Mouse (Mus musculus): ENCODE data around the gene Ints7. TPM values are rescaled to one million over a fixed set of nuclear protein-coding genes. Genes with fewer than 3 reads are reported as not detected.

Gene Ints7
- polyA plus RNA-seq, 2 experiments = 39.9 to 61.8 TPM

DNA sequence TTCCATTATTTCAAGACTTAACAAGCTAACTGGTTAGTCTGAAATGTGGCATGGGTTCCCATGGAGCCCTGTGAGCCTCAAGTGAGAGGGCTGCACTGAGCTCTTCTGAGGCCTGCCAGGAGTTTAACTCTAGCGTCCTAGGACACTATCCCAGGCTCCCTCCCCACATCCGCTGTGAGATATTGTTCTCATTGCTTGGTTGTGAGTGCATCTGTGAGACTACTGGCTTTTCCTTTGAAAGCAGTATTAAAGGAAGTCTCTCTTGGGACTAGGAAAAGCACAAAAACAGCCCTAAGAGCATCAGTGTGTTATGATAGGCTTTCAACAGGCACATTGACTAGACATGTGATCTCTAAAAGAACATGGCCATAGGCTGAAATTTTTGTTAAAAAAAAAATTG, 40.5 kb upstream of the Ints7 start:
- no peak overlapping the region for H3K4me3 ChIP-seq (replicated peaks; ENCODE audit: low read length)
- WGBS = 56% methylated on average over 2 of the region's 2 CpGs
- no peak for TF ChIP-seq POLR2A (IDR thresholded peaks at IDR 0.05; ENCODE audit: borderline replicate concordance, extremely low read depth, insufficient read depth, insufficient read length)
- peaks cover 24% of the 10 kb centered on the region for H3K36me3 ChIP-seq (ENCODE audit: control insufficient read depth, insufficient read depth, low read length)
- DNase-seq (ENCODE audit: low spot score) = no peak
- H3K9me3 ChIP-seq (ENCODE audit: control insufficient read depth, low read length) = no peaks in the 10 kb centered on the region
- H3K27ac ChIP-seq (replicated peaks; ENCODE audit: low read depth, low read length) = no peak overlapping the region
- no peak overlapping the region for H3K9ac ChIP-seq (ENCODE audit: low read depth, low read length, severe bottlenecking)
- no peaks in the 10 kb centered on the region for H3K4me1 ChIP-seq (ENCODE audit: control insufficient read depth, insufficient read depth, low read length)
- H3K4me2 ChIP-seq (replicated peaks; ENCODE audit: low read depth, low read length, severe bottlenecking) = no peak overlapping the region
- no peak for ATAC-seq (ENCODE audit: low FRiP score, low read depth)
- H3K27me3 ChIP-seq (ENCODE audit: control insufficient read depth, insufficient read depth, low read length) = no peaks in the 10 kb centered on the region

- Histone ChIP-seq H3K4me1 (ENCODE audit: control insufficient read depth, insufficient read depth, low read length) (no peaks in the 10 kb centered on the region), H3K9ac (ENCODE audit: low read depth, low read length, severe bottlenecking) (no peak overlapping the region), H3K9me3 (ENCODE audit: control insufficient read depth, low read length) (no peaks in the 10 kb centered on the region), H3K27me3 (ENCODE audit: control insufficient read depth, insufficient read depth, low read length) (no peaks in the 10 kb centered on the region), H3K4me3 (replicated peaks; ENCODE audit: low read length) (no peak overlapping the region), H3K27ac (replicated peaks; ENCODE audit: low read depth, low read length) (no peak overlapping the region), H3K4me2 (replicated peaks; ENCODE audit: low read depth, low read length, severe bottlenecking) (no peak overlapping the region), H3K36me3 (ENCODE audit: control insufficient read depth, insufficient read depth, low read length) (peaks cover 55% of the 10 kb centered on the region)
- DNase-seq (ENCODE audit: low spot score) = no peak
- WGBS = 77% methylated on average over 2 of the region's 2 CpGs
- ATAC-seq (ENCODE audit: low FRiP score, low read depth) = no peak
- TF ChIP-seq POLR2A (IDR thresholded peaks at IDR 0.05; ENCODE audit: borderline replicate concordance, extremely low read depth, insufficient read depth, insufficient read length) = no peak
These were observed 35.1 kb upstream of the Ints7 start for GRCm38 (mm10) chr1:191540300-191540699.

DNA sequence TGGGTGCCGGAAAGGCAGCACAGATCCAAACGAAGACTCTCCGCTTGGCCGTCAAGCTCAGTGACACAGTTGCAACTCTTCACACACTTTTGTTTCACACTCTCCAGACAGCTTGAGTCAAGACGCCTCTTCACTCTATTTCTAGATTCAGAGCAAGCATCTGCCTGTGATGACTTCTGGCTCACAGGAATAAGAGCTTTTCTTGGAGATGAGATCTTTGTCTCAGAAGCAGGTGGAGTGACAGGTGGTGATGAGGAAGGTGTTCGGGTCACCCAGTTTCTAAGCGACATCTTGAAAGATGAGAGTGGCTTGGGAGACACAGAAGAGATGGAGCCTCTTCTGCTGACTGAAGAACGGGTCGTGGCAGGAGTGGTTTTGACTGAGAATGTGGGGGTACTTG, 34.4 kb upstream of the Ints7 start:
- no peaks in the 10 kb centered on the region for H3K9me3 ChIP-seq (ENCODE audit: control insufficient read depth, low read length)
- DNase-seq (ENCODE audit: low spot score) (no peak), ATAC-seq (ENCODE audit: low FRiP score, low read depth) (no peak)
- 87% methylated on average over 9 of the region's 9 CpGs for WGBS
- H3K4me3 ChIP-seq (replicated peaks; ENCODE audit: low read length) = no peak overlapping the region
- H3K27me3 ChIP-seq (ENCODE audit: control insufficient read depth, insufficient read depth, low read length) = no peaks in the 10 kb centered on the region
- H3K9ac ChIP-seq (ENCODE audit: low read depth, low read length, severe bottlenecking) = no peak overlapping the region
- no peak for TF ChIP-seq POLR2A (IDR thresholded peaks at IDR 0.05; ENCODE audit: borderline replicate concordance, extremely low read depth, insufficient read depth, insufficient read length)
- no peak overlapping the region for H3K27ac ChIP-seq (replicated peaks; ENCODE audit: low read depth, low read length)
- H3K36me3 ChIP-seq (ENCODE audit: control insufficient read depth, insufficient read depth, low read length) = peaks cover 58% of the 10 kb centered on the region
- no peaks in the 10 kb centered on the region for H3K4me1 ChIP-seq (ENCODE audit: control insufficient read depth, insufficient read depth, low read length)
- H3K4me2 ChIP-seq (replicated peaks; ENCODE audit: low read depth, low read length, severe bottlenecking) = no peak overlapping the region

- no peak for ATAC-seq (ENCODE audit: low FRiP score, low read depth)
- H3K27me3 ChIP-seq (ENCODE audit: control insufficient read depth, insufficient read depth, low read length) = no peaks in the 10 kb centered on the region
- H3K4me2 ChIP-seq (replicated peaks; ENCODE audit: low read depth, low read length, severe bottlenecking) = no peak overlapping the region
- H3K36me3 ChIP-seq (ENCODE audit: control insufficient read depth, insufficient read depth, low read length) = peaks cover 59% of the 10 kb centered on the region
- no peak overlapping the region for H3K4me3 ChIP-seq (replicated peaks; ENCODE audit: low read length)
- WGBS = 80% methylated on average over 4 of the region's 4 CpGs
- no peak for DNase-seq (ENCODE audit: low spot score)
- H3K4me1 ChIP-seq (ENCODE audit: control insufficient read depth, insufficient read depth, low read length) = no peaks in the 10 kb centered on the region
- TF ChIP-seq POLR2A (IDR thresholded peaks at IDR 0.05; ENCODE audit: borderline replicate concordance, extremely low read depth, insufficient read depth, insufficient read length) = no peak
- no peaks in the 10 kb centered on the region for H3K9me3 ChIP-seq (ENCODE audit: control insufficient read depth, low read length)
- H3K9ac ChIP-seq (ENCODE audit: low read depth, low read length, severe bottlenecking) = no peak overlapping the region
- no peak overlapping the region for H3K27ac ChIP-seq (replicated peaks; ENCODE audit: low read depth, low read length)
These were observed 33.8 kb upstream of the Ints7 start for GRCm38 (mm10) chr1:191541619-191542018.

GRCm38 (mm10) chr1:191543747-191544146, 31.7 kb upstream of the Ints7 start:
- 91% methylated on average over 3 of the region's 3 CpGs for WGBS
- no peak for ATAC-seq (ENCODE audit: low FRiP score, low read depth)

GRCm38 (mm10) chr1:191550786-191551185, 24.6 kb upstream of the Ints7 start:
- TF ChIP-seq POLR2A (IDR thresholded peaks at IDR 0.05; ENCODE audit: borderline replicate concordance, extremely low read depth, insufficient read depth, insufficient read length) = no peak
- WGBS = 73% methylated on average over 4 of the region's 4 CpGs
- Histone ChIP-seq H3K4me2 (replicated peaks; ENCODE audit: low read depth, low read length, severe bottlenecking) (no peak overlapping the region), H3K27me3 (ENCODE audit: control insufficient read depth, insufficient read depth, low read length) (no peaks in the 10 kb centered on the region), H3K27ac (replicated peaks; ENCODE audit: low read depth, low read length) (no peak overlapping the region), H3K4me1 (ENCODE audit: control insufficient read depth, insufficient read depth, low read length) (no peaks in the 10 kb centered on the region), H3K36me3 (ENCODE audit: control insufficient read depth, insufficient read depth, low read length) (peaks cover 50% of the 10 kb centered on the region), H3K4me3 (replicated peaks; ENCODE audit: low read length) (no peak overlapping the region), H3K9ac (ENCODE audit: low read depth, low read length, severe bottlenecking) (no peak overlapping the region), H3K9me3 (ENCODE audit: control insufficient read depth, low read length) (no peaks in the 10 kb centered on the region)
- DNase-seq (ENCODE audit: low spot score) (no peak), ATAC-seq (ENCODE audit: low FRiP score, low read depth) (no peak)

More at GRCm38 (mm10) chr1:191543747-191544146, 31.7 kb upstream of the Ints7 start:
- no peak for TF ChIP-seq POLR2A (IDR thresholded peaks at IDR 0.05; ENCODE audit: borderline replicate concordance, extremely low read depth, insufficient read depth, insufficient read length)
- H3K4me2 ChIP-seq (replicated peaks; ENCODE audit: low read depth, low read length, severe bottlenecking) = no peak overlapping the region
- no peaks in the 10 kb centered on the region for H3K4me1 ChIP-seq (ENCODE audit: control insufficient read depth, insufficient read depth, low read length)
- no peaks in the 10 kb centered on the region for H3K27me3 ChIP-seq (ENCODE audit: control insufficient read depth, insufficient read depth, low read length)
- no peak for DNase-seq (ENCODE audit: low spot score)
- no peaks in the 10 kb centered on the region for H3K9me3 ChIP-seq (ENCODE audit: control insufficient read depth, low read length)
- no peak overlapping the region for H3K27ac ChIP-seq (replicated peaks; ENCODE audit: low read depth, low read length)
- H3K36me3 ChIP-seq (ENCODE audit: control insufficient read depth, insufficient read depth, low read length) = peaks cover 76% of the 10 kb centered on the region
- no peak overlapping the region for H3K9ac ChIP-seq (ENCODE audit: low read depth, low read length, severe bottlenecking)
- no peak overlapping the region for H3K4me3 ChIP-seq (replicated peaks; ENCODE audit: low read length)
